Mouse (Mus musculus) midbrain, embryonic 11.5 days (tissue): ENCODE measurements at regions not wholly inside any gene's neighbourhood (a gene's known extent, or its start where the extent isn't known, plus 50 kb on each side); places are given as distances from the start of the nearest gene placed in this dataset.
"Not testable (repeated sequence)": the region's sequence is repeated elsewhere in the genome, so short reads cannot be mapped to it uniquely, and the experiment has no call there.

Experiments used
- ATAC-seq: fragments of 200-750 bp; cut with Nextera tagmentation; 2 replicates; pipeline ENCODE4 v1.8.0; 2017; ENCODE audit warnings: moderate TSS enrichment, moderate library complexity; ENCODE audit not compliant: low FRiP score
- DNase-seq: peaks from one replicate; pipeline ENCODE4 v3.0.0; 2015; ENCODE audit warnings: low spot score; ENCODE audit errors: missing footprints
- H3K27ac ChIP-seq: fragments of 300-500 bp; sonication (generic); 2 replicates; pipeline ENCODE4 v1.5.1; 2014; ENCODE audit warnings: low read depth, low read length
- H3K27me3 ChIP-seq: fragments of 300-500 bp; sonication (generic); 2 replicates; pipeline ENCODE4 v1.6.1; 2014; ENCODE audit warnings: mild to moderate bottlenecking, low read length, moderate library complexity, mixed read lengths; ENCODE audit not compliant: control insufficient read depth, insufficient read depth
- H3K36me3 ChIP-seq: fragments of 300-500 bp; sonication (generic); 2 replicates; pipeline ENCODE4 v1.6.1; 2014; ENCODE audit warnings: mild to moderate bottlenecking, low read length, moderate library complexity, mixed read lengths; ENCODE audit not compliant: control insufficient read depth, insufficient read depth
- H3K4me1 ChIP-seq: fragments of 300-500 bp; sonication (generic); 2 replicates; pipeline ENCODE4 v1.6.1; 2014; ENCODE audit warnings: low read length; ENCODE audit not compliant: control insufficient read depth, insufficient read depth
- H3K4me2 ChIP-seq: fragments of 300-500 bp; sonication (generic); 2 replicates; pipeline ENCODE4 v1.6.1; 2014; ENCODE audit warnings: mild to moderate bottlenecking, moderate library complexity
- H3K4me3 ChIP-seq: fragments of 300-500 bp; sonication (generic); 2 replicates; pipeline ENCODE4 v1.5.1; 2014; ENCODE audit warnings: low read depth, low read length
- H3K9ac ChIP-seq: fragments of 300-500 bp; sonication (generic); 2 replicates; pipeline ENCODE4 v1.6.1; 2014; ENCODE audit warnings: low read length
- H3K9me3 ChIP-seq: fragments of 300-500 bp; sonication (generic); 2 replicates; pipeline ENCODE4 v1.6.1; 2016; ENCODE audit warnings: low read length; ENCODE audit not compliant: control insufficient read depth
- WGBS: fragments of 180-500 bp; shearing (Covaris S2); extraction: QIAGEN DNeasy Blood & Tissue Kit; methylation state at CpG from one replicate; pipeline ENCODE4 v1.1.7; 2014; 5-methylcytosine and 5-hydroxymethylcytosine counted together

- no peaks in the 10 kb centered on the region for H3K36me3 ChIP-seq
- DNase-seq = peak; percentile 45
- peaks cover 69% of the 10 kb centered on the region for H3K9me3 ChIP-seq
- no peak overlapping the region for H3K9ac ChIP-seq
- WGBS = 68% methylated on average over 2 of the region's 2 CpGs
- no peak for ATAC-seq
- no peak overlapping the region for H3K4me2 ChIP-seq
- no peak overlapping the region for H3K4me3 ChIP-seq
- no peaks in the 10 kb centered on the region for H3K27me3 ChIP-seq
- H3K27ac ChIP-seq = no peak overlapping the region
- no peaks in the 10 kb centered on the region for H3K4me1 ChIP-seq
These were observed 105.0 kb upstream of the Vmn1r2 start for GRCm38 (mm10) chr4:3062027-3062605.

GRCm38 (mm10) chr4:3063966-3064365 lies 103.2 kb upstream of the Vmn1r2 start:
- ATAC-seq = no peak

GRCm38 (mm10) chr4:3064571-3064970 lies 102.5 kb upstream of the Vmn1r2 start:
- H3K4me2 ChIP-seq = no peak overlapping the region
- no peaks in the 10 kb centered on the region for H3K4me1 ChIP-seq
- H3K36me3 ChIP-seq = no peaks in the 10 kb centered on the region
- H3K9me3 ChIP-seq = peaks cover 80% of the 10 kb centered on the region
- DNase-seq = no peak
- H3K9ac ChIP-seq = no peak overlapping the region
- H3K27me3 ChIP-seq = no peaks in the 10 kb centered on the region
- WGBS = 38% methylated on average over 3 of the region's 3 CpGs
- no peak overlapping the region for H3K27ac ChIP-seq
- ATAC-seq = no peak
- no peak overlapping the region for H3K4me3 ChIP-seq

More at GRCm38 (mm10) chr4:3063966-3064365, 103.2 kb upstream of the Vmn1r2 start:
- Histone ChIP-seq H3K36me3 (no peaks in the 10 kb centered on the region), H3K27me3 (no peaks in the 10 kb centered on the region), H3K4me2 (no peak overlapping the region), H3K9ac (no peak overlapping the region), H3K4me1 (no peaks in the 10 kb centered on the region), H3K4me3 (no peak overlapping the region), H3K9me3 (peaks cover 80% of the 10 kb centered on the region), H3K27ac (no peak overlapping the region)
- peak; percentile 45 for DNase-seq
- WGBS = 63% methylated on average over 3 of the region's 3 CpGs

DNA sequence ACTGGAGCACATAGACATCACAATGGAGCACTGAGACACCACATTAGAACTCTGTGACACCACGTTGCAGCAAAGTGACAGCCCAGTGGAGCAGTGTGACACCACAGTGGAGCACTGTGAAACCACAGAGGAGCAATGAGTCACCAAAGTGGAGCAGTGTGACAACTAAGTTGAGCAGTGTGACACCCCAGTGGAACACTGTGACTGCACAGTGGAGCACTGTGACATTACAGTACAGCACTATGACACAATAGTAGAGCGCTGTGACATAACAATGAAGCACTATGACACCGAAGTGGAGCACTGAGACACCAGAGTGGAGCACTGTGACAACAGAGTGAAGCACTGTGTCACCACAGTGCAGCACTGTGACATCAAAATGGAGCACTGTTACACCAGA lies 101.8 kb upstream of the Vmn1r2 start:
- H3K9me3 ChIP-seq = peaks cover 79% of the 10 kb centered on the region
- not testable (repeated sequence) for H3K27ac ChIP-seq, ATAC-seq, H3K4me1 ChIP-seq, H3K27me3 ChIP-seq, H3K4me3 ChIP-seq, H3K9ac ChIP-seq, H3K4me2 ChIP-seq, H3K36me3 ChIP-seq, DNase-seq
- 74% methylated on average over 3 of the region's 3 CpGs for WGBS

DNA sequence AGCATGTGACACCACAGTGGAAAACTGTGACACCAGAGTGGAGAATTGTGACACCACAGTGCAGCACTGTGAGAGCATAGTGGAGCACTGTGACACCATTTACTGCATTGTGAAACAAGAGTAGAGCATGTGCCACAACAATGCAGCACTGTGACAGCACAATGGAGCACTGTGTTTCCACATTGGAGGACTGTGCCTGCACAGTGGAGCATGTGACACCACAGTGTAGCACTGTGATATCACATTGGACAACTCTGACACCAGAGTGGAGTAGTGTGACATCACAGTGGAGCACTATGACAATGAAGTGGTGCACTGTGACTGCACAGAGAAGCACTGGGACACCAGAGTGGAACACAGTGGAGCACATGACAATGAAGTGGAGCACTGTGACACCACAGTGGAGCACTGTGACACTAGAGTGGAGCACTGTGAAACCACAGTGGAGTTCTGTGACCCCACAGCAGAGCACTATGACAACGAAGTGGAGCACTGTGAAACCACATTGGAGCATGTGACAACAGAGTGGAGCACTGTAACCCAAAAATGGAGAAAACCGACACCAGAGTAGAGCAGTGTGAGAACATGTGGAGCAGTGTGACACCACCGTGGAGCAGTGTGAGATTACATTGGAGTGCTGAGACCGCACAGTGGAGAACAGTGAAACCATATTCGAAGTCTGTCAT lies 100.9 kb upstream of the Vmn1r2 start:
- H3K27me3 ChIP-seq = no peaks in the 10 kb centered on the region
- peak; percentile 69 for DNase-seq
- H3K9ac ChIP-seq = no peak overlapping the region
- no peak for ATAC-seq
- H3K27ac ChIP-seq = no peak overlapping the region
- H3K4me3 ChIP-seq = no peak overlapping the region
- WGBS = 81% methylated on average over 5 of the region's 5 CpGs
- H3K4me2 ChIP-seq = no peak overlapping the region
- H3K4me1 ChIP-seq = no peaks in the 10 kb centered on the region
- peaks cover 85% of the 10 kb centered on the region for H3K9me3 ChIP-seq
- H3K36me3 ChIP-seq = no peaks in the 10 kb centered on the region

DNA sequence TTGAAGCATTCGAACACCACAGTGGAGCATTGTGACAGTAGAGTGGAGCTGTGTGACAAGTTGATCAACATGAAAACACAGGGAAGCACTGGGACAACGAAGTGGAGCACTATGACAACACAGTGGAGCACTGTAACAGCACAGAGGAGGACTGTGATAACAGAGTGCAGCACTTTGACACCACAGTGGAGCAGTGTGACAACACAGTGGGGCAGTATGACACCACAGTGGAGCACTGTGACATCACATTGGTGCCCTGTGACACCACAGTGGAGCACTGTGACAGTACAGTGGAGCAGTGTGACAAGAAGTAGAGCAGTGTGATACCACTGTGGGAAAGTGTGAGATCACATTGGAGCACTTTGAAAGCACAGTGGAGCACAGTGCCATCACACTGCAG lies 99.9 kb upstream of the Vmn1r2 start:
- Histone ChIP-seq H3K4me1 (no peaks in the 10 kb centered on the region), H3K27me3 (no peaks in the 10 kb centered on the region), H3K36me3 (no peaks in the 10 kb centered on the region), H3K9me3 (peaks cover 83% of the 10 kb centered on the region), H3K4me2 (no peak overlapping the region), H3K4me3 (no peak overlapping the region), H3K27ac (no peak overlapping the region), H3K9ac (no peak overlapping the region)
- peak; percentile 3; the same call in 1 of the 2 replicates for ATAC-seq
- peak; percentile 81 for DNase-seq
- WGBS = 53% methylated on average over 2 of the region's 2 CpGs

DNA sequence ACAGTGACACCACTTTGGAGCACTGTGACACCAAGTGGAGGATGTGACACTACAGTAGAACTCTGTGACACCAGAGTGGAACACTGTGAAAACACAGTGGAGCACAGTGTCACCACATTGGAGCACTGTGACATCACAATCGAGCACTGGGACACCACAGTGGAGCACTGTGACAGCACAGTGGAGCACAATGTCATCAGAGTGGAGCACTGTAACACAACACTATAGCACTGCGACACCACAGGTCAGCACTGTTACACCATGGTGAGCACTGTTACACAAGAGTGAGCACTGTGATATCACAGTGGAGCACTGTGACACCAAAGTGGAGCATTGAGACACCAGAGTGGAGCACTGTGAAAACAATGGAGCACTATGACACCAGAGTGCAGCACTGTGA lies 99.5 kb upstream of the Vmn1r2 start:
- 41% methylated on average over 2 of the region's 2 CpGs for WGBS
- no peak overlapping the region for H3K9ac ChIP-seq
- H3K9me3 ChIP-seq = peaks cover 83% of the 10 kb centered on the region
- no peak overlapping the region for H3K4me2 ChIP-seq
- ATAC-seq (peak; percentile 54), DNase-seq (peak; percentile 69)
- H3K27me3 ChIP-seq = no peaks in the 10 kb centered on the region
- H3K36me3 ChIP-seq = no peaks in the 10 kb centered on the region
- H3K27ac ChIP-seq = no peak overlapping the region
- no peak overlapping the region for H3K4me3 ChIP-seq
- no peaks in the 10 kb centered on the region for H3K4me1 ChIP-seq

GRCm38 (mm10) chr4:3068306-3069223 lies 98.6 kb upstream of the Vmn1r2 start:
- DNase-seq = peak; percentile 57
- H3K27me3 ChIP-seq = no peaks in the 10 kb centered on the region
- WGBS = 85% methylated on average over 6 of the region's 6 CpGs
- ATAC-seq = peak; percentile 12
- H3K9ac ChIP-seq = no peak overlapping the region
- H3K36me3 ChIP-seq = no peaks in the 10 kb centered on the region
- peaks cover 74% of the 10 kb centered on the region for H3K9me3 ChIP-seq
- H3K4me2 ChIP-seq = no peak overlapping the region
- H3K27ac ChIP-seq = no peak overlapping the region
- no peak overlapping the region for H3K4me3 ChIP-seq
- no peaks in the 10 kb centered on the region for H3K4me1 ChIP-seq

- no peak overlapping the region for H3K27ac ChIP-seq
- H3K4me2 ChIP-seq = no peak overlapping the region
- no peak overlapping the region for H3K9ac ChIP-seq
- no peaks in the 10 kb centered on the region for H3K36me3 ChIP-seq
- WGBS = 75% methylated on average over 1 of the region's 1 CpGs
- H3K27me3 ChIP-seq = no peaks in the 10 kb centered on the region
- DNase-seq (peak; percentile 74), ATAC-seq (peak; percentile 40)
- no peaks in the 10 kb centered on the region for H3K4me1 ChIP-seq
- H3K9me3 ChIP-seq = peaks cover 66% of the 10 kb centered on the region
- H3K4me3 ChIP-seq = no peak overlapping the region
These were observed 97.8 kb upstream of the Vmn1r2 start for GRCm38 (mm10) chr4:3069341-3069740.
